Mouse (Mus musculus) brain, embryonic 14.5 days (tissue): ENCODE measurements around the gene Efcab5.

Experiments
- CTCF ChIP-seq: fragments of 200-500 bp; IDR thresholded peaks from 2 replicates; pipeline ENCODE4 v1.5.1; 2012; ENCODE audit warnings: inconsistent platforms, mild to moderate bottlenecking, moderate library complexity, borderline replicate concordance; ENCODE audit not compliant: insufficient read depth, insufficient read length; ENCODE audit errors: extremely low read depth
- POLR2A ChIP-seq: fragments of 200-500 bp; IDR thresholded peaks from 2 replicates; pipeline ENCODE4 v1.6.1; 2012; ENCODE audit warnings: mild to moderate bottlenecking, inconsistent platforms, borderline replicate concordance; ENCODE audit not compliant: poor library complexity, insufficient read depth, insufficient read length, severe bottlenecking; ENCODE audit errors: extremely low read depth

DNA sequence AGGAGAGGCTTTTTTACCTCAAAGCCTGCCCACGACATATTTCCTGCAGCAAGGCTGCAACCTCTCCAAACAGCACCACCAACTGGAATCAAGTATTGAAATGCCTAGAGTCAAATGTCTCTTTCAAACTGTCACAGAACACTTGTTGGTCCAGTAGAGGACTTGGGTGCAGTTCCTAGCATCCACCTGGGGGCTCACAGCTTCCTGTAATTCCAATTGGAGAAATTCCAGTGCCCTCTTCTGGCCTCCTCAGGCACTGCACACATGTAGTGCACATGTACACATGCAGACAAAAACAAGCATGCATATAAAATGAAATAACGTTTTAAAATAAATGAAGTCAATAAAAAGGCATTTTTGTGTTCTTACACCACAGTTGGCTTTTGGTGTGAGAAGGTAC, 40.0 kb downstream of the Efcab5 start:
- TF ChIP-seq CTCF (no peak), POLR2A (no peak)
